Mouse (Mus musculus): ENCODE measurements around the gene Ninl.

Ninl gene

GRCm38 (mm10) chr2:151039232-151039695 is at the start of gene Ninl, which contains the start of gene Nanp:
Gene Ninl (minus strand): TSS chr2:151039382.
Gene Nanp (minus strand): TSS chr2:151039398.
- peak; percentile 89 to 94 for DNase-seq (ENCODE audit: low spot score in 2 of 2)

DNA sequence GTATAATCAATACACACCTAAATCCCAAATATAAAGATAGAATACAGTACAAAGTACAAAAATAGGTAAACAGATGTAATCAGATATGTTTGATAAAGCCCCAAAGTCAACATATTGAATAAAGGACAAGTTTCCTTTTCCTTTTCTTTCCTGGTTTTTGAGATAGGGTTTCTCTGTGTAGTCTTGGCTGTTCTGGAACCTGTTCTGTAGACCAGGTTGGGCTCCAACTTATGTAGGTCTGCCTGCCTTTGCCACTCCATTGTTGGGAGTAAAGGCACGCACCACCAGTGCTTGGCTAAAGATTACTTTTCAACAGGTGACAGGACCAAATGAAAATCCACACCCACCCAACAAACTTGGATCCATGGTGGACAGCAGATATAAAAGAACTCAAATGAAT is 17.5 kb upstream of the Ninl start:
- DNase-seq (ENCODE audit: low spot score in 2 of 2), result no peak

DNA sequence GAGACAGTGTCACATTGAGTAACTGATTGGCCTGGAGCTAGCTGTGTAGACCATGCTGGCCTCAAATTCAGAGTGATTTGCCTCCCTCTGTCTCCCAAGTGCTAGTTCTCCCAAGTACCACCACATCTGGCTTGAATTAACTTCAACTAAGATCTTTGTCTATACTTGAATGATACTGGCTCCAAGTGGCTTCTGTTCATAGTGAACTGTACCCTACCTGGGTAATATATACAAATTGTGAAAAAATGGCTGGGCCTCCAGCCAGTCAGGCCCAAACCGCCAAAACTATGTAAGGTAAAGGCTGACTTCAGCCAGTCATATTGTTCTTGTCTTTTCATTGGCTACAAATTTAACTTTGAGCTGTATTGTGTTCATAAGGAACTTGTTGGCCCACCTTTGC is 1.2 kb upstream of the Ninl start:
- DNase-seq (ENCODE audit: low spot score in 2 of 2), result no peak

- no peak for DNase-seq (ENCODE audit: low spot score in 2 of 2)
Measured at GRCm38 (mm10) chr2:151039726-151040125, 544 bp upstream of the Ninl start.

DNA sequence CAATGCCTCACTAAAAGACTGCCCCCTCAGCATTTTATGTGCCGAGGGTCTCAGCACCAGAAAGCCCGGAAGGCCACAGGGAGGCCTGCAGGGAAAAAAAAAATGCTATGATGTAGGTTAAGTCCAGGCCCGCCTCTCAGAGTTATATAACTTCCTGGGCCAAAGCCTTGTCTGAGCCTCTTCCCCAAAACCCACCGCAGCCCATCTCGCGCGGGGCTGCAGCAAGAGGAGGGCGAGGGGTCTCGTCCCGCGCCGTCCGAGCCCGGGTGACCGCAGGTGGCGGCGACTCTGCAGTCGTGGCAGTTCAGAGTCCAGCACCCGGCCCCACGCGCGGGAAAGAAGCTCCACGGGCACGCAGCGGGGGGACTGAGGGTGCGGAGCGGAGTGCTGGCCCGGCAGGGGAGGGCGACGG is 365 bp downstream of the Ninl start:
- DNase-seq (ENCODE audit: low spot score in 2 of 2), result no peak

DNA sequence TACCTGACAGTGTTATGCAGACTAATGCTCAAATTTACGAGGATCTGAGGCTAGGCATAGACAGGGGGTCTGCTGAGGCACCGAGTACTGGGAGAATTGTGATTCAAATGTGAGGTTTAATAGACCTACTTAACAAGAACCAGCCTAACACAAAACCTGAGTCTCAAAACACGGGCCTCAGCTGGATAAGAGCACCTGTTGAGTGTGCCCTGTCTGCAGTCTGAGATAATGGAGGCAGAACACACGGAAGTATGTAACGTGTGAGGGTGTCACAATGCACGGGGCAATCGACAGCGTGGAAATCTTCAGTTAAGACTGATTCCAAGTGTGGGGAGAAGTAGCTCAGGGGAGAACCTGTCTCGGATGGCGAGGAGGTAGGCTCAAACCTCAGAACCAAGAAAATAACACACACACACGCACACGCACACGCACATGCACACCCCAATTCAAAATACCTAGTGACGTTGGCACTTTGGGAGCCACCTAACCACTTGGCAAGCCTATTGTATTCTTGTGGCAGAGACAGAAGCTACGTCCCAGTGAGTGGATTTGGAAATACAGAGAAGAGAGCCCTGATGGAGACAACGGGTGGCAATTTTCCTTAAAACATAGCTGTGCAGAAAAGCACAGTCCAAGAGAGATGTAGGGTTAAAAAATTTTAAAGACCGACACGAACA is 1.2 kb downstream of the Ninl start:
- peak in 1 of 2 experiments; percentile 6 for DNase-seq (ENCODE audit: low spot score in 2 of 2)

- DNase-seq (ENCODE audit: low spot score in 2 of 2), result no peak
Measured at GRCm38 (mm10) chr2:151037292-151037691, 1.9 kb downstream of the Ninl start.

DNA sequence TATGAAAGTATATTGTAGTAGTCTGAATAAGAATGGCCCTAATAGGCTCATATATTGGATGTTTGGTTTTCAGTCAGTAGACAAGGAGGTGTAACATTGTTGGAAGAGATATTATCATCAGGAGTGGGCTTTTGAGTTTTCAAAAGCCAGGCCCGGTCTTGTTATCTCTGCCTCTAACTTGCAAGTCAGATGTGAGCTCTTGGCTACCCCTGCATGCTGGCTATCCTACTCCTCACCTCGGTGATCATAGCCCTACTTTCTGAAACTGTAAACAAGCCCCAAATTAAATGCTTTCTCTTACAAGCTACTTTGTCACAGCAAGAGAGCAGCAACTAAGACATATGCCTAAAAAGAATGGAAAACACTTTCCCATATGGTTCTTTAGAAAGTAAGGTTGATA is 2.5 kb downstream of the Ninl start:
- no peak for DNase-seq (ENCODE audit: low spot score in 2 of 2)

DNA sequence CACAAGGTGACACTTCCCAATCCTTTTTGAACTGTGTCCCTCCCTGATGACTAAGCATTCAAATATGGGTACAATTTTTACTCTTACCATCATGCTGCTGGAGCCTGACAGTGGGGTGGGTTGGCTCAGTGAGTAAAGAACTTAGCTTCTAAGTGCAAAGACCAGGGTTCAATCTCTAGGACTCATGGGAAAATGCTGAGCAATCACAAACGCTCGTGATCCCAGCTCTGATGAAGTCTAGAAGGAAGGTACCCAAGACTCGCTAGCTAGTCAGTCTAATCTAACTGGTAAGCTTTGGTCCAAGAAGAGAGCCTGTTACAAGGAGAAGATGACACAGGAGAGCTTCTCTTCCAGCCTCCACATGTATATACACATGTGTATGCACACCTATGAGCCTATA is 4.7 kb downstream of the Ninl start:
- DNase-seq (ENCODE audit: low spot score in 2 of 2), result no peak

DNA sequence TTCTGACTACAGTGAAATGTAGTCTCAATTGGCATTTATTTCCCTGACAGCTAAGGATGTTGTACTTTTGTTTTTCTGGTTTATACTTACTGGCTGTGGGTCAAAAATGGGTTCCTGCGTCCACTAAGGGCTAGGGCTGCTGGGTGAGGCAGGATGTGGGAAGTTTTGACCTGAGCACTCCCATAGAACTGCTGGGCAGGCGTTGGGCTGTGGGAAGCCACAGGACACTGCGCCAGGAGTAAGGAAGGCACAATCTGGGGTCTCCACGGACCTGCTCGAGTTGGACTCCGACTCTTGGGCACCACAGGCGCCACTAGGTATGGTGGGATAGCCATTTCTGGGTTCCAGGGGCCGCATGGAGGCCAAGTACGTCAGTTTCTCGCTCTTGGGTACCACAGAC is 18.0 kb downstream of the Ninl start:
- DNase-seq (ENCODE audit: low spot score in 2 of 2), result no peak

GRCm38 (mm10) chr2:151015316-151015715 is 23.9 kb downstream of the Ninl start:
- DNase-seq (ENCODE audit: low spot score in 2 of 2), result no peak

DNA sequence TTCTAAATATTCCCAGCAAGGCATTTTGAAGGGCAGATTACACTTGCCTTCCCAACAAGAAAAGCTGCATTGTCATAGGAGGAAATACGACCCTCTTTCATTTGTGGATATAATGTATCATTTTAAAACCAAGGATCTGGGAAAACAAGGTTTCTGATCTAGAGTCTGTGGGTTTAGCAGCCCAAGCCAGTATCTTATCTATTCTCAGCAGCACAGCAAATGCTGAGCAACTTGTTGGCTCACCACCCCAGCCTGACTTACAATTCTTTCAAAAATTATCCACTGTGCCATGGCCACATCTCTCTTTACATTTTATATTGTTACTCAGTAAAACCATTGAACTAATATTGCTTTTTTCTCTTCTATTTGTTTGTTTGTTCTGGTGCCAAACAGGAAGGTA is 27.9 kb downstream of the Ninl start:
- DNase-seq (ENCODE audit: low spot score in 2 of 2), result no peak

- no peak for DNase-seq (ENCODE audit: low spot score in 2 of 2)
Measured at GRCm38 (mm10) chr2:151009515-151010085, 29.6 kb downstream of the Ninl start.

DNA sequence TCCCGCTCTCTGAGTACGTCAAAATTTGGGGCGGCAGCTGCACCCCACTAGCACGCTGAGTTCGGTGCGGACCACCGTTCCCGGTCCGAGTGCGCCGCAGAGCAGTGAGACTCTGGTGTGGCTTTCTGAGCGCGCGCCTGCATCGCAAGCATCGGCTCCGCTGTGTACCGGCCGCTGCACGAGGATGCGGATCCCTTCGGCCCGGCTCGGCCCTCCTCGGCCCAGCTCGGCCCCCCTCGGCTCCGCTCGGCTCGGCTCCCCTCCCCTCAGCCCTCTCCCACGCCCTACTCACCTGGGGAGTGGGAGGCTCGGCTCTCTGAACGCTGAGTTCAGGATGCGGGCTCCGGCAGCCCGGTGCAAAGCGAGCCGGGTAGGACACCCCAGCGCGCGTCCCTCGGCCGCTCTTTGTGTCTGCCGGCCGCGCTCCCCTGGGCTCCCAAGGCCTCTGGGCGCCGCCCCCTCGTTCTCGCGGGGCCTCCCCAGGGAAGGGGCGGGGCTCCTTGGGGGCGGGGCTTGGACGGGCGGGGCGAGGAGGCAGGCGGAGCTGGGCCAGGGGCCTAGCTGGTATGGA is 30.2 kb downstream of the Ninl start:
- peak; percentile 60 to 78 for DNase-seq (ENCODE audit: low spot score in 2 of 2)

DNA sequence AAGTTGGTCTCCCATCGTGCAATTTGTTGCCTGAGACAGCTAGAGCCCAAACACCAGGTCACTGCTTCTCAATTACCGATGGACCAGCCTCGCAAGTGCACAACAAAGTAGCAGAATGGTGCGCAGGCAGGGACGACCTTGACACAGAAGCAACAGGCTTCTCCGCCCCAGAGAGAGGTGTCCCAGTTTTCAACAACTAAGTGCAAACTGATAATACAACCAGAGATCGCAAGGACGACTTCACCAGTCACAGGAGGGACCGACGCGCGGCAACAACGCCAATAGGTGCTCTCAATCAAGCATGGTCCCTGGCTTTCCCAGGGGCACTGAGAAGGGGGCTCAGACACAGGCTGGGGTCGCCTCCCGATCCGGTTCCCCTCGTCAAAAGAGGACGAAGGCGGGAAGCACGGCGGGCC is 30.7 kb downstream of the Ninl start:
- no peak for DNase-seq (ENCODE audit: low spot score in 2 of 2)

DNA sequence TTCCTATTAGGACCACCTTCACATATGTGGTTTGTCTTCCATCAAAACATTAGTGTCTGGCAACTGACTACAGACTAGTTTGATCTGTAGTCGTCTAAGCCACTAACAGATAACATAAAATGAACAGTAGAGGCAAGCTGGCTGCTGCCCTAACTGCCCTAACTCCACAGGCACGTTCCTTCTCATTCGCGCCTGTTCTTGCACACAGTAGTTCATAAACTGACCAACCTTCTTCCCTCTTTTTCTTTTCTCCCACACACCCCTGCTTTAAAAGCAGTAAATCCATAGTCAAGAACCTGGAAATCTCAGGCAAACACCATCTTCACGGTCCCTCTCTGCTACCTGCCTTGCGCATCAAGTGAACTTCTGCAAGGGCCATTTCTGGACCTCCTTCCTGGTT is 31.2 kb downstream of the Ninl start:
- no peak for DNase-seq (ENCODE audit: low spot score in 2 of 2)

DNA sequence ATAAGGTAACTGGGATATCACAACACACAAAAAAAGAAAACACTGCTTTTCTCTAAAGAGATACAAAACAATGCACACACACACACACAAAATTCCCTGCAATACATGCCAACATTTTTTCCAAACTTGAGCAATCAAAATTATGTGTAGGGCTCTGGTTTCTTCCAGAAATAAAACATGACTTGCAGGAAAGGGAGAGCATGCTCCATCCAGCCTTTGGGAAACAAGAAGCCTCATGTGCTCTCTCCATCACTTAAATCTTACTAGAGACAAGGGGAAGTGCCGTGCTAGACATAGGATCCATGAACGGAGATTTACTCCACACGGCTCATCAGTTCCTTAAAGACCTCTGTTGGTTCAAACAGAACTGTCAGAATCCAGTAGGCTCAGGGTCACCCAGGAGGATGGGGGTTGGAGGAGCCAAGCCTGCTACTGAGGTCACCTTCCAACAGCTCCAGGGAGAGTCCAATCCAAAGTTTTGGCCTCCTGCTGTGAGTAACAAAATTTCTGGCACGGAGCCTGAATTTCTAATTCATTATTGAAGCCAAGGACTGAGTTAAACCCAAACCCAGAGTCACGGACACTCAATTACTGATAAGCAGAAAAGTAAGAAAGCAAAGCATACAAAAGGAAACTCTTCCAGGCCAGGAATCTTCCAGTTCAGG is 32.8 kb downstream of the Ninl start:
- no peak for DNase-seq (ENCODE audit: low spot score in 2 of 2)

- no peak for DNase-seq (ENCODE audit: low spot score in 2 of 2)
Measured at GRCm38 (mm10) chr2:151004390-151004789, 34.8 kb downstream of the Ninl start.

DNA sequence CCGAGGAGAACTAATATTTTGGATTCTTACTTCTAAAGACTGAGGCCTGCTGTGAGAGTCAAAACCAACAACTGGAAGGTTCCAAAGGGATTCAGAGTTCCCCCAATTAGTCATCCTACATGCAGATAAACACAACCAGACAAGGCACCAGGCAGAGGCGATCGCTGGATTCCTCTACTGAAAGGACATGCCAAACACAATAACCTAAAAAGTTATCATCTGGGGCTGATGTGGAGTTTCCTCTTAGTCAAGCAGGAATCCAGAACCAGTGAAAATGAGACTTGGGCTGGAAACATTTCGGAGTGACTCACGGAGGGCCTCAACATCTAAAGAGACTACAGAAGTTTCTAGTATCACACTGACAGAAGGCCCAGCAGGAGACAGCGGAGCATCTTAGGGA is 35.4 kb downstream of the Ninl start:
- DNase-seq (ENCODE audit: low spot score in 2 of 2), result no peak

GRCm38 (mm10) chr2:151001619-151002175 is 37.5 kb downstream of the Ninl start:
- DNase-seq (ENCODE audit: low spot score in 2 of 2), result no peak

GRCm38 (mm10) chr2:151000402-151001178 is 38.6 kb downstream of the Ninl start:
- DNase-seq (ENCODE audit: low spot score in 2 of 2), result peak; percentile 31 to 69

GRCm38 (mm10) chr2:150999021-150999420 is 40.2 kb downstream of the Ninl start:
- no peak for DNase-seq (ENCODE audit: low spot score in 2 of 2)

Data from frontal cortex, postnatal 36 days (tissue).